Mouse (Mus musculus): ENCODE data around the gene Pth2r. TPM values are rescaled to one million over a fixed set of nuclear protein-coding genes. Genes with fewer than 3 reads are reported as not detected.

Gene Pth2r
- total RNA-seq, 1 experiment: 0.09 TPM

- Histone ChIP-seq H3K27ac (ENCODE audit: insufficient read depth, low read depth, low read length, poor library complexity, severe bottlenecking) (no peak overlapping the region), H3K36me3 (ENCODE audit: control insufficient read depth, insufficient read depth, low read length, poor library complexity, severe bottlenecking) (no peaks in the 10 kb centered on the region), H3K9ac (ENCODE audit: insufficient read depth, low read depth, low read length, poor library complexity, severe bottlenecking) (no peak overlapping the region), H3K9me3 (ENCODE audit: control insufficient read depth, insufficient read depth, low read depth, low read length) (no peaks in the 10 kb centered on the region), H3K4me3 (ENCODE audit: insufficient read depth in 1 of 2, low read depth in 1 of 2, low read length in 2 of 2, poor library complexity in 1 of 2, severe bottlenecking in 1 of 2) (no peak overlapping the region), H3K4me1 (ENCODE audit: control insufficient read depth in 2 of 2, insufficient read depth in 2 of 2, low read length in 2 of 2, poor library complexity in 1 of 2) (no peaks in the 10 kb centered on the region)
- TF ChIP-seq ZC3H11A (IDR thresholded peaks at IDR 0.05; ENCODE audit: borderline replicate concordance, low read depth, low read length) (no peak), HCFC1 (IDR thresholded peaks at IDR 0.05; ENCODE audit: borderline replicate concordance, insufficient read depth, low read length) (no peak), MAFK (IDR thresholded peaks at IDR 0.05; ENCODE audit: insufficient read depth, low read depth, low read length) (no peak), ZNF384 (IDR thresholded peaks at IDR 0.05; ENCODE audit: low read depth, low read length) (no peak), CHD2 (IDR thresholded peaks at IDR 0.05; ENCODE audit: low read depth, low read length) (no peak)
- DNase-seq (ENCODE audit: low read depth, low spot score): no peak
- in situ Hi-C loops (cut with MboI; ENCODE audit: low sequenced_read_pairs in 2 of 2, unreplicated experiment in 2 of 2): no loop called here
These were observed 125.6 kb downstream of the Pth2r start for GRCm38 (mm10) chr1:65407441-65407840.

GRCm38 (mm10) chr1:65420909-65421308 is 139.1 kb downstream of the Pth2r start:
- TF ChIP-seq ZC3H11A (IDR thresholded peaks at IDR 0.05; ENCODE audit: borderline replicate concordance, low read depth, low read length) (no peak), ZNF384 (IDR thresholded peaks at IDR 0.05; ENCODE audit: low read depth, low read length) (no peak), CHD2 (IDR thresholded peaks at IDR 0.05; ENCODE audit: low read depth, low read length) (no peak), MAFK (IDR thresholded peaks at IDR 0.05; ENCODE audit: insufficient read depth, low read depth, low read length) (no peak), HCFC1 (IDR thresholded peaks at IDR 0.05; ENCODE audit: borderline replicate concordance, insufficient read depth, low read length) (no peak)
- no peak for DNase-seq (ENCODE audit: low read depth, low spot score)
- Histone ChIP-seq H3K4me3 (ENCODE audit: insufficient read depth in 1 of 2, low read depth in 1 of 2, low read length in 2 of 2, poor library complexity in 1 of 2, severe bottlenecking in 1 of 2) (no peak overlapping the region), H3K36me3 (ENCODE audit: control insufficient read depth, insufficient read depth, low read length, poor library complexity, severe bottlenecking) (no peaks in the 10 kb centered on the region), H3K27ac (ENCODE audit: insufficient read depth, low read depth, low read length, poor library complexity, severe bottlenecking) (no peak overlapping the region), H3K9ac (ENCODE audit: insufficient read depth, low read depth, low read length, poor library complexity, severe bottlenecking) (no peak overlapping the region), H3K9me3 (ENCODE audit: control insufficient read depth, insufficient read depth, low read depth, low read length) (no peaks in the 10 kb centered on the region), H3K4me1 (ENCODE audit: control insufficient read depth in 2 of 2, insufficient read depth in 2 of 2, low read length in 2 of 2, poor library complexity in 1 of 2) (no peaks in the 10 kb centered on the region)
- in situ Hi-C loops (cut with MboI; ENCODE audit: low sequenced_read_pairs in 2 of 2, unreplicated experiment in 2 of 2): no loop called here

GRCm38 (mm10) chr1:65422501-65423010 is 140.7 kb downstream of the Pth2r start:
- no peak overlapping the region for H3K27ac ChIP-seq (ENCODE audit: insufficient read depth, low read depth, low read length, poor library complexity, severe bottlenecking)
- H3K9me3 ChIP-seq (ENCODE audit: control insufficient read depth, insufficient read depth, low read depth, low read length): no peaks in the 10 kb centered on the region
- H3K4me3 ChIP-seq (ENCODE audit: insufficient read depth in 1 of 2, low read depth in 1 of 2, low read length in 2 of 2, poor library complexity in 1 of 2, severe bottlenecking in 1 of 2): no peak overlapping the region
- no peak overlapping the region for H3K9ac ChIP-seq (ENCODE audit: insufficient read depth, low read depth, low read length, poor library complexity, severe bottlenecking)
- TF ChIP-seq ZC3H11A (IDR thresholded peaks at IDR 0.05; ENCODE audit: borderline replicate concordance, low read depth, low read length) (no peak), CHD2 (IDR thresholded peaks at IDR 0.05; ENCODE audit: low read depth, low read length) (0 out of 2 replicates have a peak, but pooled peaks have one; percentile 35)
- in situ Hi-C loops (cut with MboI; ENCODE audit: low sequenced_read_pairs in 2 of 2, unreplicated experiment in 2 of 2): no loop called here
- DNase-seq (ENCODE audit: low read depth, low spot score): peak; percentile 12
- H3K4me1 ChIP-seq (ENCODE audit: control insufficient read depth in 2 of 2, insufficient read depth in 2 of 2, low read length in 2 of 2, poor library complexity in 1 of 2): no peaks in the 10 kb centered on the region
- no peaks in the 10 kb centered on the region for H3K36me3 ChIP-seq (ENCODE audit: control insufficient read depth, insufficient read depth, low read length, poor library complexity, severe bottlenecking)

Other genes starting within 250 kb of the Pth2r start
- gene Akr1cl, start 249.3 kb upstream of the Pth2r start, total RNA-seq (2012; rRNA removed): 0.37 and 1.6 TPM in 2 replicates
- 0.42 and 4.3 TPM in 2 replicates for gene Cryge, start 230.9 kb upstream of the Pth2r start, total RNA-seq (2012; rRNA removed)
- gene Crygd, start 218.6 kb upstream of the Pth2r start, total RNA-seq (2012; rRNA removed): 1.6 TPM in 1 of 2 replicates, not detected in the other
- 1.3 TPM in 1 of 2 replicates, not detected in the other for gene Crygc, start 208.4 kb upstream of the Pth2r start, total RNA-seq (2012; rRNA removed)
- gene Crygb, start 199.8 kb upstream of the Pth2r start, total RNA-seq (2012; rRNA removed): 0.48 and 0.67 TPM in 2 replicates
- 1.5 and 2.3 TPM in 2 replicates for gene Cryga, start 178.7 kb upstream of the Pth2r start, total RNA-seq (2012; rRNA removed)
- 0.58 TPM in 1 of 2 replicates, not detected in the other for gene Gm28845, start 162.5 kb upstream of the Pth2r start, total RNA-seq (2012; rRNA removed)
- gene D630023F18Rik, start 158.8 kb upstream of the Pth2r start, total RNA-seq (2012; rRNA removed): 4.7 and 6.1 TPM in 2 replicates
- 25.0 and 51.1 TPM in 2 replicates for gene Idh1, start 95.6 kb upstream of the Pth2r start, total RNA-seq (2012; rRNA removed)
- gene Pikfyve, start 95.4 kb upstream of the Pth2r start, total RNA-seq (2012; rRNA removed): 29.1 and 30.4 TPM in 2 replicates

Measured in ES-E14 (cell line).